Mouse (Mus musculus) hindbrain, embryonic 16.5 days (tissue): Measurements from ENCODE around the gene Ern2. TPM values are rescaled to one million over a fixed set of nuclear protein-coding genes. Genes with fewer than 3 reads are reported as not detected.

Experiments used
- ATAC-seq: fragments of 200-750 bp; cut with Nextera tagmentation; 2 replicates; pipeline ENCODE4 v1.8.0; 2017; ENCODE audit warnings: moderate TSS enrichment, moderate library complexity
- H3K27ac ChIP-seq: fragments of 300-500 bp; sonication (generic); 2 replicates; pipeline ENCODE4 v1.5.1; 2014; ENCODE audit warnings: low read depth, mild to moderate bottlenecking, control low read depth, low read length, moderate library complexity
- H3K27me3 ChIP-seq: fragments of 300-500 bp; sonication (generic); replicated peaks from 2 replicates; pipeline ENCODE4 v1.6.1; 2014; ENCODE audit warnings: low read length; ENCODE audit not compliant: control insufficient read depth, insufficient read depth
- H3K36me3 ChIP-seq: fragments of 300-500 bp; sonication (generic); 2 replicates; pipeline ENCODE4 v1.6.1; 2014; ENCODE audit warnings: mild to moderate bottlenecking, low read length, moderate library complexity, mixed read lengths; ENCODE audit not compliant: control insufficient read depth, insufficient read depth
- H3K4me1 ChIP-seq: fragments of 300-500 bp; sonication (generic); 2 replicates; pipeline ENCODE4 v1.6.1; 2014; ENCODE audit warnings: low read depth, low read length; ENCODE audit not compliant: control insufficient read depth, insufficient read depth
- H3K4me2 ChIP-seq: fragments of 300-500 bp; sonication (generic); 2 replicates; pipeline ENCODE4 v1.6.1; 2014; ENCODE audit warnings: mild to moderate bottlenecking, low read length, control low read depth, moderate library complexity
- H3K4me3 ChIP-seq: fragments of 300-500 bp; sonication (generic); 2 replicates; pipeline ENCODE4 v1.5.1; 2014; ENCODE audit warnings: mild to moderate bottlenecking, low read length, control low read depth, moderate library complexity
- H3K9ac ChIP-seq: fragments of 300-500 bp; sonication (generic); 2 replicates; pipeline ENCODE4 v1.6.1; 2014; ENCODE audit warnings: low read depth, mild to moderate bottlenecking, control low read depth, low read length, moderate library complexity
- H3K9me3 ChIP-seq: fragments of 300-500 bp; sonication (generic); 2 replicates; pipeline ENCODE4 v1.6.1; 2014; ENCODE audit warnings: mild to moderate bottlenecking, low read length, moderate library complexity; ENCODE audit not compliant: control insufficient read depth
- WGBS: fragments of 180-500 bp; shearing (Covaris S2); extraction: QIAGEN DNeasy Blood & Tissue Kit; methylation state at CpG from one replicate; pipeline ENCODE4 v1.1.7; 2014; 5-methylcytosine and 5-hydroxymethylcytosine counted together
- polyA plus RNA-seq: library from polyadenylated mRNA; unstranded; fragments of >200 nt; fragmentation: Nextera tagmentation; extraction: Ambion mirVana; gene quantifications from 2 replicates; pipeline ENCODE4 v1.2.1, GENCODE M21; 2015

Ern2 gene
- polyA plus RNA-seq, 1 experiment from 2014 or later, result 1.9 TPM

DNA sequence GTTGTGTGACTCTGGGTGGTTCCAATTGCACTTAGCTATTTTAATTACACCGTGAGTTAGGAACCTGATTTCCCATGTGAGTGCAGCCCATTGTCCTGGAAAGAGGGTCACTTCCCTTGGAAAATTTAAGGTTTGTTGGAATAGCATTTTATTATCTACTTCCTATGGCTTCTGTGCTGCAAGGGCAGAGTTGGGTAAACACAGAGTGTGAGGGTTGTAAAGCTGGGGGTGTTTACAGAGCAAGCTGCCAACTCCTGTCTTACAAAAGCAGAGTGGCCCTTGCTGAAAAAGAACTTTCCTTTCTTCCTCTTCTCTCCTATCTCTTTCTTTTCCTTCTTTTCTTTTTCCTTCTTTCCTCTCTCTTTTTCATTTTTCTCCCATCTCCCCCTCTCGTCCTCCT is 17.9 kb upstream of the Ern2 start:
- 58% methylated on average over 2 of the region's 2 CpGs for WGBS
- no peak overlapping the region for H3K4me2 ChIP-seq

DNA sequence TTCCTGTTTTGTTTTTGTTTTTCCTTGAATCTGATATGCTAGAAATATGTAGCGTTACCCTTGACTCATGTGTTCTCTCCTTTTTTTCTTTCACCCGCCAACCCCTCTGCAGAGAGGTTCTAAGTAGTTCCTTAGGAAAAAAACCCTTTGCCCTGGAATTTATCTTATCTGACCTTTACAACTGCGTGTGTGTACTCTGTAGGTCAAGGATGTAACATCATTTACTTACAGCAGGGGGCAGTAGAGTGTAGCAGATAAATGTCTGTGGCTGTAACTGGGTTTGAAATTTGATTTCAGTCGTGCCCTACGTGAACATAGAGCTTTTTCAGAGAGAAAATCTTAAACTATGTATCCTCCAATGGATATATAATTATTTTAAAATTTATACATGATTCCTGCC is 13.3 kb upstream of the Ern2 start:
- no peak for ATAC-seq
- no peak overlapping the region for H3K4me2 ChIP-seq
- H3K4me1 ChIP-seq, result no peaks in the 10 kb centered on the region
- 36% methylated on average over 5 of the region's 5 CpGs for WGBS
- H3K4me3 ChIP-seq, result no peak overlapping the region
- H3K36me3 ChIP-seq, result no peaks in the 10 kb centered on the region
- H3K27ac ChIP-seq, result no peak overlapping the region
- H3K9me3 ChIP-seq, result peaks cover 2% of the 10 kb centered on the region; the same call in 1 of the 2 replicates
- no peak overlapping the region for H3K9ac ChIP-seq
- no peaks in the 10 kb centered on the region for H3K27me3 ChIP-seq

More for the DNA sequence above, 17.9 kb upstream of the Ern2 start:
- no peak overlapping the region for H3K4me3 ChIP-seq
- H3K9me3 ChIP-seq, result no peaks in the 10 kb centered on the region
- no peak overlapping the region for H3K9ac ChIP-seq
- H3K36me3 ChIP-seq, result no peaks in the 10 kb centered on the region
- no peaks in the 10 kb centered on the region for H3K4me1 ChIP-seq
- no peak overlapping the region for H3K27ac ChIP-seq
- no peak for ATAC-seq
- no peaks in the 10 kb centered on the region for H3K27me3 ChIP-seq

DNA sequence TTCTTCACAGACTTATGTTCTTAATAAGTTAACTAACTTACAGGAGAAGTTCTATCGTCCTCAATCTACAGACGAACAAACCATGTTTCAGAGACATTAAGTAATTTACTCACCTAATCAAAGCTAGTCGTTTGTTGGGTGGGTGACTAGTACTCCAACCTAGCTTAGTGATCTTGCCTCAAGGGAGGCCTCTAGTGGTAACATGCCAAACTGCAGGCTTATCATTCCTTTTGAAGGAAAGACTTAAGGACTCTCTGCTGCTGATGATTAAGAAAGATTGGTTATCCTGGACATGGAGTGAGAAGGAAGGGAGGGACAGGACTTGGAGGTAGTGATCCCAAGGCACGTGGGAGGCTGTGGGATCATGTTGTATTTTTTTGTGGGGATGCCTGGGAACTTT is 11.3 kb upstream of the Ern2 start:
- Histone ChIP-seq H3K36me3 (no peaks in the 10 kb centered on the region), H3K27me3 (no peaks in the 10 kb centered on the region), H3K4me3 (no peak overlapping the region), H3K9ac (no peak overlapping the region), H3K4me2 (no peak overlapping the region), H3K4me1 (no peaks in the 10 kb centered on the region), H3K9me3 (peaks cover 2% of the 10 kb centered on the region; the same call in 1 of the 2 replicates), H3K27ac (no peak overlapping the region)
- ATAC-seq, result no peak
- 40% methylated on average over 4 of the region's 4 CpGs for WGBS

DNA sequence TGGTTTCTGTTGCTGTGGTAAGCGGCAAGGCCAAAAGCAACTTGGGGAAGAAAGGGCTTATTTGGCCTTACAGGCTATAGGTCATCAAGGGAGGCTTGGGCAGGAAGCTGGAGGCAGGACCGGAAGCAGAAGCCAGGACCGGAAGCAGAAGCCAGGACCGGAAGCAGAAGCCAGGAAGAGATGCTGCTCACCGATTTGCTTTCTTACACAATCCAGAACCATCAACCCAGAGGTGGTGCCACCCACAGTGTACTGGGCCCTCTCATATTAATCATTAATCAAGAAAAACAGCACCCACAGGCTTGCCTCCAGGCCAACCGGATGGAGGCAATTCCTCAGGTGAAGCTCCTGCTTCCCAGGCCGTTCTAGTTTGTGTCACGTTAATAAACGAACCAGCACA is 10.8 kb upstream of the Ern2 start:
- 90% methylated on average over 9 of the region's 9 CpGs for WGBS
- Histone ChIP-seq H3K9me3 (peaks cover 2% of the 10 kb centered on the region; the same call in 1 of the 2 replicates), H3K4me1 (no peaks in the 10 kb centered on the region), H3K9ac (no peak overlapping the region), H3K36me3 (no peaks in the 10 kb centered on the region), H3K4me2 (no peak overlapping the region), H3K27ac (no peak overlapping the region), H3K4me3 (no peak overlapping the region), H3K27me3 (no peaks in the 10 kb centered on the region)
- no peak for ATAC-seq

- H3K4me1 ChIP-seq, result no peaks in the 10 kb centered on the region
- H3K27ac ChIP-seq, result no peak overlapping the region
- H3K9me3 ChIP-seq, result peaks cover 2% of the 10 kb centered on the region; the same call in 1 of the 2 replicates
- H3K4me3 ChIP-seq, result no peak overlapping the region
- H3K36me3 ChIP-seq, result no peaks in the 10 kb centered on the region
- ATAC-seq, result no peak
- no peak overlapping the region for H3K9ac ChIP-seq
- H3K4me2 ChIP-seq, result no peak overlapping the region
- H3K27me3 ChIP-seq, result no peaks in the 10 kb centered on the region
These were observed 7.9 kb upstream of the Ern2 start for GRCm38 (mm10) chr7:122193919-122194318.

DNA sequence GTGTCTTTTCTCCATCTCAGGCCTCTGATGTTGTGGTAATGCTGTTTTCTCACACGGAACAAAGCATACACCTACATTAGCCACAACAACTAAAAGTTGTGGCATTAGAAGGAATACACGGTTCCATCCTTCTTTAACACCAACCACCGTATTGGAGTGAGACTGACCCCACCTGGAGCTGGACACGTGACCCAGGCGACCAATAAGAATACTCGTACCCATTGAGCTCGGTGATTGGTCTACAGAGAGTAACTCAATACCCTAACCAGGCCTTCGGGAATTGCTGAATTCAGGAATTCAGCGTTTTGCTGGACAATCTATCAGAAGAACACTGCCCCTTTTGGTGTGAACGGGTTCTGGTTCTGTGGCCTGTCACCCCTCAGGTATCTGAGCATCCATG is 5.1 kb upstream of the Ern2 start:
- 70% methylated on average over 10 of the region's 10 CpGs for WGBS
- H3K9ac ChIP-seq, result no peak overlapping the region
- no peaks in the 10 kb centered on the region for H3K4me1 ChIP-seq
- peaks cover 2% of the 10 kb centered on the region; the same call in 1 of the 2 replicates for H3K9me3 ChIP-seq
- H3K4me2 ChIP-seq, result no peak overlapping the region
- H3K27me3 ChIP-seq, result no peaks in the 10 kb centered on the region
- H3K27ac ChIP-seq, result no peak overlapping the region
- H3K4me3 ChIP-seq, result no peak overlapping the region
- no peaks in the 10 kb centered on the region for H3K36me3 ChIP-seq
- no peak for ATAC-seq

DNA sequence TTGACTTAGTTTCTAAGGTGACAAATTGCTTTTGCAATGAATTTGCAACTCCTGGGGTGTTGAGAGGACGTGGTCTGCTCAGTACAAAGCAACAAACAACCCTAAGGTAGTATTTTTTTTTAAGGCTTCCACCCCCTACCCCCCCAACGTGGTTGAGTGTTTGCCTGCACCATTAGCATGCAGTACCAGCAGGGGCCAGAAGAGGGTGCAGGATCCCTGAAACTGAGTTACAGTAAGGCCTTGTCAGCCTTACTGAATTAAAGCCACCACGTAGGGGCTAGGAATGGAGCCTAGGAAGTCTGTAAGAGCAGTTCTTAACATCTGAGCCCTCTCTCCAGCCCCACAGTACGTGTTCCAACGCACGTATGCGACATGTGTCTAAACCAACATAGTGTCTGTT is 3.5 kb upstream of the Ern2 start:
- 26% methylated on average over 7 of the region's 7 CpGs for WGBS
- H3K4me2 ChIP-seq, result no peak overlapping the region
- H3K27me3 ChIP-seq, result no peaks in the 10 kb centered on the region
- no peaks in the 10 kb centered on the region for H3K36me3 ChIP-seq
- H3K4me1 ChIP-seq, result no peaks in the 10 kb centered on the region
- ATAC-seq, result no peak
- no peak overlapping the region for H3K9ac ChIP-seq
- no peak overlapping the region for H3K27ac ChIP-seq
- H3K4me3 ChIP-seq, result no peak overlapping the region
- H3K9me3 ChIP-seq, result no peaks in the 10 kb centered on the region

GRCm38 (mm10) chr7:122184569-122184968 is 1.4 kb downstream of the Ern2 start:
- H3K9me3 ChIP-seq, result no peaks in the 10 kb centered on the region
- H3K4me3 ChIP-seq, result no peak overlapping the region
- no peaks in the 10 kb centered on the region for H3K36me3 ChIP-seq
- no peak overlapping the region for H3K27ac ChIP-seq
- H3K9ac ChIP-seq, result no peak overlapping the region
- 79% methylated on average over 5 of the region's 5 CpGs for WGBS
- H3K27me3 ChIP-seq, result no peaks in the 10 kb centered on the region
- H3K4me1 ChIP-seq, result no peaks in the 10 kb centered on the region
- H3K4me2 ChIP-seq, result no peak overlapping the region
- no peak for ATAC-seq

DNA sequence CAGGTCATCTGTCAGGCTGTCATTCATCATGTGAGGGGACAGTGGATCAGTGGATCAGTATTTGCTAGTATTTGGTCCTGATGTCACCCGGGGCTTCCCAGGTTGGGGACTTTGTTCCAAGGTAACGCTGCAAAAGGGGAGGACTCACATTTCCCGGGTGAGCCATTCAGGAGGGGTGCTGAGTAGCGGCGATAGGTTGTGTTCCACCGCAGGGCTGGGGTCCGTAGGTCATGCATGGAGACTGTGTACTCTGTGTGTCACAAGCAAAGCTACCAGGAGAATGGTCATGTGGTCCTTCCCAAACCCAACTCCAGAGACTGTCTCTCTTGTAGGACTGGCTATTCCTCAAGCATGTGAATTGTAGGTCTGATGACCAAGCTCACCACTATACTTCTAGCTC is 5.3 kb downstream of the Ern2 start:
- no peak overlapping the region for H3K9ac ChIP-seq
- 88% methylated on average over 7 of the region's 7 CpGs for WGBS
- H3K4me1 ChIP-seq, result no peaks in the 10 kb centered on the region
- no peaks in the 10 kb centered on the region for H3K36me3 ChIP-seq
- H3K27ac ChIP-seq, result no peak overlapping the region
- ATAC-seq, result no peak
- H3K27me3 ChIP-seq, result no peaks in the 10 kb centered on the region
- no peak overlapping the region for H3K4me2 ChIP-seq
- H3K4me3 ChIP-seq, result no peak overlapping the region
- H3K9me3 ChIP-seq, result no peaks in the 10 kb centered on the region

- Histone ChIP-seq H3K9ac (no peak overlapping the region), H3K4me1 (no peaks in the 10 kb centered on the region), H3K27ac (no peak overlapping the region), H3K4me2 (no peak overlapping the region), H3K4me3 (no peak overlapping the region), H3K36me3 (0 out of 2 replicates have a peak, but pooled peaks cover 2% of the 10 kb centered on the region), H3K27me3 (no peaks in the 10 kb centered on the region), H3K9me3 (no peaks in the 10 kb centered on the region)
- no peak for ATAC-seq
- 75% methylated on average over 10 of the region's 10 CpGs for WGBS
These were observed 14.4 kb downstream of the Ern2 start for GRCm38 (mm10) chr7:122171613-122172012.
